Mouse (Mus musculus) mammary gland, adult 2 months (tissue): Measurements from ENCODE around the gene Aff2. TPM values are rescaled to one million over a fixed set of nuclear protein-coding genes. Genes with fewer than 3 reads are reported as not detected.

Source experiments
- polyA plus RNA-seq: library from polyadenylated mRNA; depleted of rRNA; stranded (reverse); fragments of >200 nt; gene quantifications from 2 replicates; pipeline ENCODE4 v1.2.3, GENCODE M21; 2012; ENCODE audit warnings: low replicate concordance; rRNA removed

Aff2 gene
- 0.49 and 0.55 TPM in 2 replicates for polyA plus RNA-seq

DNA sequence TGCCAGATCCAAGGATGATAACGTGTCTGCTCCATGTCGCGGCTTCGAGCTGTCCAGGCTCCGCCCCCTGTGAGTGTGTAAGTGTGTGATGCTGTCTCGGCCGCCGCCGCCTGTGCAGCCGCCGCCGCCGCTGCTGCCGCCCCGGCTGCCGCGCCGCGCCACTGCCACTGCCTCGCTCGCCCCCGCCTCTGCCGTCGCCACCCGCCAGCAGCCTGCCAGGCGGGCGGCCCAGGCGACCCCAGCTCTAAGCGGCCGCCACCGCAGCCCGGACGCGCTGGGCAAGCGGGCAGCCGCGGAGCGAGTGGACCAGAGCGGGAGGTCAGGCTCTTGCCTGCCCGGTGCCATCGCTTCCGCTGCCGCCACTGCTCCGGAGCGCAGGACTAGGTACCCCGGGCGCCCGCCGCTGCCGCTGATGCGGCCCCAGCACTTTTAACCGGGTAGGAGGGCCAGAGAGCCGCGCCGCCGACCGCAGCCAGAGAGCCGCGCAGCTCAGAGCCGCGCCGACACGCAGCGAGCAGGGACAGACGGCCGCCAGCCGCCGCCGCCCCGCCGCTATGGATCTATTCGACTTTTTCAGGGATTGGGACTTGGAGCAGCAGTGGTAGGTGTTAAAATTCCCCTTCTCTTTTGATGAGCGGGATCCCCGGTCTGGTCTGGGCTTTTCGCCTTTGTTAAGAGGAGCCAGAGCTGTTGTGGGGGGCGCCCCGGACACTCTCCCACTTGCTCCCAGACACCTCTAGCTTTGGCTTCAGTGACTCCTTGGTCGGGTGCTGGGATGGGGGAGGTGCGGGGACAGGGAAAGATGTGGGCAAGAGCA is at the start of gene Aff2:
Gene Aff2, plus strand, starts transcription at position 57 of the 817 bp plus-strand sequence.

